Mouse (Mus musculus) intestine, postnatal 0 days (tissue): ENCODE data around the gene Dnah6. TPM values are rescaled to one million over a fixed set of nuclear protein-coding genes. Genes with fewer than 3 reads are reported as not detected.

Experiments used
- ATAC-seq: fragments of 200-750 bp; cut with Nextera tagmentation; 2 replicates; pipeline ENCODE4 v1.8.0; 2017; ENCODE audit warnings: mild to moderate bottlenecking, moderate TSS enrichment, moderate library complexity
- H3K27ac ChIP-seq: fragments of 300-500 bp; sonication (generic); 2 replicates; pipeline ENCODE4 v1.5.1; 2014; ENCODE audit warnings: mild to moderate bottlenecking, low read depth, low read length, moderate library complexity
- H3K27me3 ChIP-seq: fragments of 300-500 bp; sonication (generic); replicated peaks from 2 replicates; pipeline ENCODE4 v1.6.1; 2014; ENCODE audit warnings: low read length, mixed read lengths; ENCODE audit not compliant: control insufficient read depth, insufficient read depth
- H3K36me3 ChIP-seq: fragments of 300-500 bp; sonication (generic); 2 replicates; pipeline ENCODE4 v1.6.1; 2014; ENCODE audit warnings: mild to moderate bottlenecking, moderate library complexity; ENCODE audit not compliant: control insufficient read depth, insufficient read depth
- H3K4me1 ChIP-seq: fragments of 300-500 bp; sonication (generic); replicated peaks from 2 replicates; pipeline ENCODE4 v1.6.1; 2014; ENCODE audit warnings: antibody characterized with exemption, low read length, mixed read lengths; ENCODE audit not compliant: control insufficient read depth, insufficient read depth
- H3K4me2 ChIP-seq: fragments of 300-500 bp; sonication (generic); replicated peaks from 2 replicates; pipeline ENCODE4 v1.6.1; 2014; ENCODE audit warnings: low read depth, mild to moderate bottlenecking, moderate library complexity
- H3K4me3 ChIP-seq: fragments of 300-500 bp; sonication (generic); 2 replicates; pipeline ENCODE4 v1.5.1; 2014; ENCODE audit warnings: low read depth, low read length
- H3K9ac ChIP-seq: fragments of 300-500 bp; sonication (generic); 2 replicates; pipeline ENCODE4 v1.6.1; 2014; ENCODE audit warnings: mild to moderate bottlenecking, low read depth, low read length
- H3K9me3 ChIP-seq: fragments of 300-500 bp; sonication (generic); 2 replicates; pipeline ENCODE4 v1.6.1; 2016; ENCODE audit warnings: mixed run types; ENCODE audit not compliant: control insufficient read depth
- CTCF ChIP-seq: sonication (generic); IDR thresholded peaks from 2 replicates; pipeline ENCODE4 v1.5.1; 2016; ENCODE audit warnings: low read depth, mild to moderate bottlenecking, control low read depth, antibody characterized with exemption, moderate library complexity
- WGBS: fragments of 180-500 bp; shearing (Covaris S2); extraction: QIAGEN DNeasy Blood & Tissue Kit; methylation state at CpG from one replicate; pipeline ENCODE4 v1.1.7; 2014; 5-methylcytosine and 5-hydroxymethylcytosine counted together
- polyA plus RNA-seq: library from polyadenylated mRNA; unstranded; fragments of >200 nt; fragmentation: Nextera tagmentation; extraction: Ambion mirVana; gene quantifications from 2 replicates; pipeline ENCODE4 v1.2.1, GENCODE M21; 2015

Gene Dnah6
- polyA plus RNA-seq, 1 experiment from 2014 or later: 0.09 TPM

- no peak for ATAC-seq
- peak overlapping the region; percentile 60 for H3K27ac ChIP-seq
- H3K36me3 ChIP-seq: peaks cover 30% of the 10 kb centered on the region
- no peak overlapping the region for H3K4me2 ChIP-seq
- no peaks in the 10 kb centered on the region for H3K27me3 ChIP-seq
- H3K9me3 ChIP-seq: no peaks in the 10 kb centered on the region
- no peak for TF ChIP-seq CTCF
- WGBS: 55% methylated on average over 9 of the region's 9 CpGs
- no peak overlapping the region for H3K9ac ChIP-seq
- H3K4me3 ChIP-seq: no peak overlapping the region
- peaks cover 8% of the 10 kb centered on the region for H3K4me1 ChIP-seq
These were observed 33.1 kb upstream of the Dnah6 start for GRCm38 (mm10) chr6:73254307-73255228.

GRCm38 (mm10) chr6:73253584-73253983 lies 32.1 kb upstream of the Dnah6 start:
- no peaks in the 10 kb centered on the region for H3K9me3 ChIP-seq
- H3K9ac ChIP-seq: no peak overlapping the region
- 43% methylated on average over 4 of the region's 4 CpGs for WGBS
- no peak for ATAC-seq
- H3K4me2 ChIP-seq: no peak overlapping the region
- no peaks in the 10 kb centered on the region for H3K27me3 ChIP-seq
- no peak for TF ChIP-seq CTCF
- H3K4me3 ChIP-seq: no peak overlapping the region
- peaks cover 8% of the 10 kb centered on the region for H3K4me1 ChIP-seq
- H3K27ac ChIP-seq: peak overlapping the region; percentile 28; the same call in 1 of the 2 replicates
- H3K36me3 ChIP-seq: peaks cover 21% of the 10 kb centered on the region

- Histone ChIP-seq H3K4me3 (no peak overlapping the region), H3K4me1 (peaks cover 8% of the 10 kb centered on the region), H3K36me3 (peaks cover 17% of the 10 kb centered on the region), H3K27ac (peak overlapping the region; percentile 28), H3K27me3 (no peaks in the 10 kb centered on the region), H3K9ac (no peak overlapping the region), H3K9me3 (no peaks in the 10 kb centered on the region), H3K4me2 (0 out of 2 replicates have a peak overlapping the region, but pooled peaks have one; percentile 9)
- 67% methylated on average over 2 of the region's 2 CpGs for WGBS
- TF ChIP-seq CTCF: no peak
- ATAC-seq: no peak
These were observed 31.6 kb upstream of the Dnah6 start for GRCm38 (mm10) chr6:73253006-73253405.

DNA sequence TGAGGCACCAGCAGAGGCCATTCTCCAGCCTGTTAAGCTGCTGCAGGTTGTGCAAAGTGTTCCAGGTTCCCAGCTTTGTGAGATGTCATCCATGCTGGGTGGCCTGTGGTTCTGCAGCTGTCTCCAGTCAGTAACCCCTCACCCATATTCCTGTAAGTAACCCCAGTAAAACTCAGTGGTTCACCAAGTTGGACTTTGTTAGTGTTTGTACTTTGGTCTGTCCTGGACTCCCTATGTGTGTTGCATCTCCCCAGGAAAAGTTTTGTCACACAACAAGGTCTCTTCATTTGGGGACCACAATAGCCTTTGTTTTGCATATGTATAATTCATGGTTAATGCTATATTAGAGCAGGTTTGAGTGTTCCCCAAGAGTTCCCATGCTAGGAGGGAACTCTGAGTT lies 30.9 kb upstream of the Dnah6 start:
- Histone ChIP-seq H3K4me1 (peaks cover 8% of the 10 kb centered on the region), H3K27ac (no peak overlapping the region), H3K9me3 (no peaks in the 10 kb centered on the region), H3K27me3 (no peaks in the 10 kb centered on the region), H3K4me3 (no peak overlapping the region), H3K36me3 (peaks cover 11% of the 10 kb centered on the region; the same call in 1 of the 2 replicates), H3K4me2 (0 out of 2 replicates have a peak overlapping the region, but pooled peaks have one; percentile 9), H3K9ac (no peak overlapping the region)
- no peak for ATAC-seq
- TF ChIP-seq CTCF: no peak

- peaks cover 8% of the 10 kb centered on the region for H3K4me1 ChIP-seq
- H3K27ac ChIP-seq: peak overlapping the region; percentile 71
- H3K36me3 ChIP-seq: peaks cover 3% of the 10 kb centered on the region; the same call in 1 of the 2 replicates
- peak; percentile 58 for ATAC-seq
- peak overlapping the region; percentile 40 for H3K4me2 ChIP-seq
- 52% methylated on average over 11 of the region's 11 CpGs for WGBS
- H3K4me3 ChIP-seq: no peak overlapping the region
- no peak for TF ChIP-seq CTCF
- H3K27me3 ChIP-seq: no peaks in the 10 kb centered on the region
- H3K9ac ChIP-seq: no peak overlapping the region
- H3K9me3 ChIP-seq: no peaks in the 10 kb centered on the region
These were observed 29.9 kb upstream of the Dnah6 start for GRCm38 (mm10) chr6:73251336-73251735.

- no peak for TF ChIP-seq CTCF
- H3K4me2 ChIP-seq: peak overlapping the region; percentile 75
- WGBS: 71% methylated on average over 4 of the region's 4 CpGs
- no peak for ATAC-seq
- peak overlapping the region; percentile 75 for H3K4me3 ChIP-seq
- H3K4me1 ChIP-seq: peaks cover 8% of the 10 kb centered on the region
- H3K9ac ChIP-seq: no peak overlapping the region
- no peaks in the 10 kb centered on the region for H3K27me3 ChIP-seq
- H3K27ac ChIP-seq: no peak overlapping the region
- no peaks in the 10 kb centered on the region for H3K9me3 ChIP-seq
- no peaks in the 10 kb centered on the region for H3K36me3 ChIP-seq
These were observed 28.4 kb upstream of the Dnah6 start for GRCm38 (mm10) chr6:73249851-73250250.
